Mouse (Mus musculus) small intestine, adult 2 months (tissue): Measurements from ENCODE around the gene Klk5.

Source experiments
- CTCF ChIP-seq: fragments of 200-500 bp; IDR thresholded peaks from 2 replicates; pipeline ENCODE4 v1.5.1; 2012; ENCODE audit warnings: low read depth, mild to moderate bottlenecking, control low read depth, inconsistent platforms, low read length, moderate library complexity, mixed read lengths; ENCODE audit not compliant: insufficient replicate concordance, insufficient read length; ENCODE audit errors: extremely low read depth
- POLR2A ChIP-seq: fragments of 200-500 bp; IDR thresholded peaks from 2 replicates; pipeline ENCODE4 v1.6.1; 2012; ENCODE audit warnings: low read depth, mild to moderate bottlenecking, control low read depth, inconsistent platforms, low read length, moderate library complexity

DNA sequence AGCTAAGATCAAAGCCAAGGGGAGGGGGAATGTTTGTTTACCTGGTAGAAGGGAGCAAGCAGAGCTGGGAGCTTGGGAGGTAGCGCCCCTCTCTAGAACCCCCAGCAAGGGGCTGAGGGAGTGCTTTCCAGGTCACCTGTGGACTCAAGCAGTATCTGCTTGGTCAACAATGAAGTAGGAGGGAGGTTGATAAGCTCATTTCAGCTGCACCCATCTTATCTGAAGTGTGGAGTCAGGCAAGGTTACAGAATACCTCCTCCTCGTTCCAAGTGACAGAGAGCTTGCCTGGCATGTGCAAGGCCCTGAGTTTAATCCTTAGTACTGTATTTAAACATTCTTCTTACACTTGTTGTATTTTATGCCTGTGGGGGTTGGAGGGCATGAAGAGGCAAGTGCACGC, 13.9 kb downstream of the Klk5 start:
- TF ChIP-seq POLR2A: no peak
- no peak for TF ChIP-seq CTCF
